Mouse (Mus musculus) lung, postnatal 0 days (tissue): ENCODE measurements at regions not wholly inside any gene's neighbourhood (a gene's known extent, or its start where the extent isn't known, plus 50 kb on each side); places are given as distances from the start of the nearest gene placed in this dataset.
A peak's percentile ranks its signal among the peaks of the same experiment; 100 is the strongest.

ENCODE experiments used
- ATAC-seq: fragments of 200-750 bp; cut with Nextera tagmentation; 2 replicates; pipeline ENCODE4 v1.8.0; 2017; ENCODE audit warnings: moderate library complexity
- DNase-seq: peaks from one replicate; pipeline ENCODE4 v3.0.0-alpha.2; 2016; ENCODE audit warnings: low spot score
- H3K27ac ChIP-seq: fragments of 300-500 bp; sonication (generic); 2 replicates; pipeline ENCODE4 v1.5.1; 2014; ENCODE audit warnings: antibody characterized with exemption, mild to moderate bottlenecking, low read length, mixed read lengths
- H3K27me3 ChIP-seq: fragments of 300-500 bp; sonication (generic); replicated peaks from 2 replicates; pipeline ENCODE4 v1.6.1; 2014; ENCODE audit warnings: low read length, mixed read lengths; ENCODE audit not compliant: insufficient read depth
- H3K36me3 ChIP-seq: fragments of 300-500 bp; sonication (generic); 2 replicates; pipeline ENCODE4 v1.6.1; 2014; ENCODE audit warnings: low read length, mixed read lengths; ENCODE audit not compliant: insufficient read depth
- H3K4me1 ChIP-seq: fragments of 300-500 bp; sonication (generic); 2 replicates; pipeline ENCODE4 v1.6.1; 2014; ENCODE audit warnings: antibody characterized with exemption, low read depth, low read length, mixed read lengths; ENCODE audit not compliant: insufficient read depth
- H3K4me2 ChIP-seq: fragments of 300-500 bp; sonication (generic); replicated peaks from 2 replicates; pipeline ENCODE4 v1.6.1; 2014; ENCODE audit warnings: low read depth, mild to moderate bottlenecking, low read length, moderate library complexity, mixed read lengths
- H3K4me3 ChIP-seq: fragments of 300-500 bp; sonication (generic); 2 replicates; pipeline ENCODE4 v1.5.1; 2014; ENCODE audit warnings: low read depth, low read length
- H3K9ac ChIP-seq: fragments of 300-500 bp; sonication (generic); replicated peaks from 2 replicates; pipeline ENCODE4 v1.6.1; 2014; ENCODE audit warnings: low read depth, mild to moderate bottlenecking
- H3K9me3 ChIP-seq: fragments of 300-500 bp; sonication (generic); 2 replicates; pipeline ENCODE4 v1.6.1; 2016; ENCODE audit warnings: low read length, mixed read lengths
- CTCF ChIP-seq: IDR thresholded peaks from 2 replicates; pipeline ENCODE4 v1.5.1; 2016; ENCODE audit warnings: antibody characterized with exemption, mild to moderate bottlenecking
- EP300 ChIP-seq: IDR thresholded peaks from 2 replicates; pipeline ENCODE4 v1.6.1; 2016; ENCODE audit warnings: antibody characterized with exemption, mild to moderate bottlenecking, control low read depth
- WGBS: fragments of 180-500 bp; shearing (Covaris S2); extraction: QIAGEN DNeasy Blood & Tissue Kit; methylation state at CpG from one replicate; pipeline ENCODE4 v1.1.7; 2014; 5-methylcytosine and 5-hydroxymethylcytosine counted together

DNA sequence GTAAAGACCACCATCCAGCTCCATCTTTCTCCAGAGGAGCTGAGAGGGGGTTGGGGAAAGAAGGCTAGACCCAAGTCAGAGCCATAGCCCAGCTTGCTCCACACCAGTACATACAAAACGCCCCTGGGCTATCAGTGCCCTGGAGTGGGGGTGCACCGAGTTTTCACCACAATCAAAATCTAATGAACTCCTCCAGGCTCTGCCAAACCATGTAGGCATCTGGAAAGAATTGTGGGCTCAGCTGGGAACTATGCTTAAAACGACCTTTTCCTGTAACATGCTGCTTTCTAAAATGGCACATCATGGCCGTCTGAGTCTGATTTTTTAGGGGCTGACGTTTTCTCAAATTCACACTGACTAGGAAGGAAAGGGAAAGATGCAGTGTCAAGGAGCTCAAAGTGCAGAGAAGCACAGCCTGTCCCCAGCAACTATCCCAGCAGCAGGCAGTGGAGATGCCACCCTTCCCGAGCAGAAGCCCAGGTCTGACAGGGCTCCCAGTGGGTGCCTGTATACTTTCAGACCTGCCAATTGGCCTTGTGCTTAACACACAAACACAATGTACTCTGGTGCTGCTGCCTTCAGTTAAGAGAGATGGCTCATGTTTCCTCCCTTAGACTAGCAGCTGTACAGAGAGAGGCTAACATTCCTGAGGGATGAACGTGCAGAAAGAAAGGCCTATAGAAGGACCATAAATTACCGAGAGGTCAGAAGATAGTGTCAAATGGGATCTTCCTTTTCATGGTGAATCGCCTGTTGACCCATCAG is 100.6 kb upstream of the Cxcl12 start:
- Histone ChIP-seq H3K36me3 (no peaks in the 10 kb centered on the region), H3K4me3 (no peak overlapping the region), H3K4me1 (no peaks in the 10 kb centered on the region), H3K27me3 (no peaks in the 10 kb centered on the region), H3K4me2 (no peak overlapping the region), H3K27ac (no peak overlapping the region), H3K9ac (no peak overlapping the region), H3K9me3 (no peaks in the 10 kb centered on the region)
- 63% methylated on average over 9 of the region's 9 CpGs for WGBS
- TF ChIP-seq CTCF (no peak), EP300 (no peak)
- ATAC-seq (no peak), DNase-seq (no peak)

- Histone ChIP-seq H3K4me2 (no peak overlapping the region), H3K36me3 (no peaks in the 10 kb centered on the region), H3K4me1 (no peaks in the 10 kb centered on the region), H3K9ac (no peak overlapping the region), H3K27me3 (no peaks in the 10 kb centered on the region), H3K4me3 (no peak overlapping the region), H3K27ac (no peak overlapping the region), H3K9me3 (no peaks in the 10 kb centered on the region)
- 63% methylated on average over 6 of the region's 6 CpGs for WGBS
- no peak for TF ChIP-seq EP300
- no peak for TF ChIP-seq CTCF
- ATAC-seq (no peak), DNase-seq (no peak)
Observed at GRCm38 (mm10) chr6:117071311-117071710, 97.0 kb upstream of the Cxcl12 start.

DNA sequence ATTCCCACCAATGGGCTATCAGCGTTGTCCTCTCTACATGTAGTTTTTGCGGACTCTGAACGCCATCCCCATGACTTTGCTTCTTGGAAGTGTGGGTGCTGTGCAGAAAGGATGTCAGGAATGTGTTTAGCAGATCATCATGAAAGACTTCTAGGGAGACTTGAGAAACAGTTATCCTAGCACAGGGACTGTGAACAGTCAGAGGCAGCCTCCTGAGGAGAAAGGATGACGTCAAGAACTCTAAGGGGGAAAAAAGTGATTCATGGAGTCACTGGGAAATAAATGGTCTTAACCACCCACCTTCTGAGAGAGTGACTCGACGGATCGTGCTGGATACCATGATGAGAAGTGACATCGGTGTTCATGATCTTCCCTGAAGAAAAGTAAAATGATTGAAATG is 96.5 kb upstream of the Cxcl12 start:
- Histone ChIP-seq H3K9me3 (no peaks in the 10 kb centered on the region), H3K36me3 (no peaks in the 10 kb centered on the region), H3K27ac (no peak overlapping the region), H3K4me1 (no peaks in the 10 kb centered on the region), H3K4me3 (no peak overlapping the region), H3K4me2 (no peak overlapping the region), H3K9ac (no peak overlapping the region), H3K27me3 (no peaks in the 10 kb centered on the region)
- no peak for DNase-seq
- ATAC-seq, result no peak
- TF ChIP-seq EP300, result no peak
- no peak for TF ChIP-seq CTCF
- WGBS, result 75% methylated on average over 8 of the region's 8 CpGs

- TF ChIP-seq CTCF (no peak), EP300 (no peak)
- 62% methylated on average over 5 of the region's 5 CpGs for WGBS
Observed at GRCm38 (mm10) chr6:117079500-117079899, 88.8 kb upstream of the Cxcl12 start.

GRCm38 (mm10) chr6:117080973-117081372 is 87.4 kb upstream of the Cxcl12 start:
- 34% methylated on average over 13 of the region's 13 CpGs for WGBS

More at GRCm38 (mm10) chr6:117079500-117079899, 88.8 kb upstream of the Cxcl12 start:
- Histone ChIP-seq H3K4me2 (no peak overlapping the region), H3K4me1 (no peaks in the 10 kb centered on the region), H3K27ac (no peak overlapping the region), H3K4me3 (no peak overlapping the region), H3K9me3 (no peaks in the 10 kb centered on the region), H3K36me3 (no peaks in the 10 kb centered on the region), H3K27me3 (no peaks in the 10 kb centered on the region), H3K9ac (no peak overlapping the region)
- ATAC-seq, result no peak
- DNase-seq, result no peak

DNA sequence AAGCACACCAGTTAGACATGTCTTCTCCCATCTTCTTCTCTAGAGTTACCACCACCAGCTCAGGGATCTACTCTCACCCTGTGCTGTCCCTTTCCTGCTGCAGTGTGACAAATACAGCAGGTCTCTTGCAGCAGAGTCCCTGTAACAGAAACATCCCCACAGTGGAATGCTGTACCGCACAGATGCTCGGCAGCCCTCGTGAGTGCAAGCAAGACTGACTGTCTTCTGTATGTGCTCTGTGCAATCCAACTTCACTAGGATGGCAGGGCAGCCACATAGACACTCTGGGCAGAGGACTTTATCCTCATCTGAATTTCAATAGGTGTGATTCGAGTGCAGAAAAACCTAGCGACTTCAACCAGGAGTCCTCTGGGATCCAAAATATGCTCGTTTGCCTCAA is 84.1 kb upstream of the Cxcl12 start:
- ATAC-seq (no peak), DNase-seq (no peak)
- 50% methylated on average over 6 of the region's 6 CpGs for WGBS

More at GRCm38 (mm10) chr6:117080973-117081372, 87.4 kb upstream of the Cxcl12 start:
- Histone ChIP-seq H3K36me3 (no peaks in the 10 kb centered on the region), H3K4me1 (no peaks in the 10 kb centered on the region), H3K4me2 (no peak overlapping the region), H3K9me3 (no peaks in the 10 kb centered on the region), H3K27me3 (no peaks in the 10 kb centered on the region), H3K4me3 (no peak overlapping the region), H3K27ac (no peak overlapping the region), H3K9ac (no peak overlapping the region)
- TF ChIP-seq CTCF, result peak; percentile 66
- TF ChIP-seq EP300, result no peak
- DNase-seq (peak; percentile 21), ATAC-seq (no peak)

More for the DNA sequence above, 84.1 kb upstream of the Cxcl12 start:
- no peak overlapping the region for H3K9ac ChIP-seq
- no peak overlapping the region for H3K4me3 ChIP-seq
- H3K4me1 ChIP-seq, result no peaks in the 10 kb centered on the region
- no peak overlapping the region for H3K4me2 ChIP-seq
- no peaks in the 10 kb centered on the region for H3K36me3 ChIP-seq
- no peak overlapping the region for H3K27ac ChIP-seq
- no peaks in the 10 kb centered on the region for H3K27me3 ChIP-seq
- TF ChIP-seq CTCF (no peak), EP300 (no peak)
- no peaks in the 10 kb centered on the region for H3K9me3 ChIP-seq
